Mouse (Mus musculus): ENCODE data around the gene Gpc6.

The Gpc6 gene

DNA sequence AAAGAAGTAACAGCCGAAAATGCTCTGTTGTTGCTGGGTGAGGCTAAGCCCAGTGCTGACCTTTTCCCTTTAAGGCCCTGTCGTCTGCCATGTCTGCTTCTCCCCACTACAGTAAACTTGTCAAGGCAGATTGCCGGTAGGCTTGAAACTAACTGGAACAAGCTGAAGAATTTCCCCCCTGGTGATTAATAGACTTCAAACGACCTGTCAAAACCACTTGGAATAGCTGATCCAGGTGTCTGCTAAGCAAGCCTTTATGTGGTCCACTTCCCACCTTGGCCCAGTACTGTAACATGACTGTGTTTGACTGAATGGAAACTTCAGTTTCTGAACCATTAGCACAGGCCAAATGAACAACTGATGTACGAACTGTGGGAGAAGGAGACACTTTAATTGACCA is 856.6 kb downstream of the Gpc6 start:
- no peak for DNase-seq (ENCODE audit: extremely low read depth, low read depth, low spot score)

- no peak for DNase-seq (ENCODE audit: extremely low read depth, low read depth, low spot score)
Measured at GRCm38 (mm10) chr14:117783671-117784262, 858.7 kb downstream of the Gpc6 start.

DNA sequence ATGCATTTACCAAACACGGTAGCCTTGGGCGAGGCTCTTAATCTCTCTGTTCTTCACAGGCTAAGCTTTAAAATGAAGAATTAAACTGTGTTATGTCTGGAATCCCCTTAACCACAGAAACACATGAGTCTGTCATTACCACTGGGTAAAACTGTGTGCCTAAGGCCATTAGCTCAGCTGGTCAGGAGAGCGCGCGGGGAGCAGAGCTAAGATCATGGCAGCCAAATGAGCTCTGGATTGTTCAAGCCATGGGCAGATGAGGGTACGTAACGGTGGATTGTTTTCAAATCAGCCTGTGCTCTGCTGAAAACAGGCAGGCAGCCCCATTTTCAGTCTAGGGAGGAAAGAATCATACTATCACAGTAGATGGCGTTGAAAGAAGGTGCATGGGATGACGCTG is 859.8 kb downstream of the Gpc6 start:
- DNase-seq (ENCODE audit: extremely low read depth, low read depth, low spot score): no peak

- no peak for DNase-seq (ENCODE audit: extremely low read depth, low read depth, low spot score)
Measured at GRCm38 (mm10) chr14:117785507-117786085, 860.5 kb downstream of the Gpc6 start.

- DNase-seq (ENCODE audit: extremely low read depth, low read depth, low spot score): no peak
Measured at GRCm38 (mm10) chr14:117786647-117787046, 861.5 kb downstream of the Gpc6 start.

GRCm38 (mm10) chr14:117794874-117795273 is 869.8 kb downstream of the Gpc6 start:
- DNase-seq (ENCODE audit: extremely low read depth, low read depth, low spot score): no peak

DNA sequence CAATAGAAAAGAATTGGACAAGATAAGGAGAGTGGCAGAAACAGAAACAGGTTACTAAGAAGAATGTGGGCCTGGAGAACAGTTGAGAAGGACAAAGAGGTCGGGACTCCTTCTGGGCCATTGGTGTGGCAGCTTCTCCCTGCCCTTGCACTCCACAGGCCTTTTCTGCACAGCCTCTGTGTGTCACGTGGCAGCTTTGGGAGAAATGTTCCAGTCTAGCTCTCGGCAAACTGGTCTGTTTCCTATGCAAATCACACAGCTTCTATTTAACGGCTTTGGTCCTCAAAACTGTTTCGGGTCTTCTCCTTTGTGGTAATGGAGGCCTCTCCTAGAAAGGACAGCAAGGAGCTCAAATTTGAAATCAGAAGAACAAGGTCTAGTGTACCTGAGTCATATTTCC is 871.5 kb downstream of the Gpc6 start:
- no peak for DNase-seq (ENCODE audit: extremely low read depth, low read depth, low spot score)

DNA sequence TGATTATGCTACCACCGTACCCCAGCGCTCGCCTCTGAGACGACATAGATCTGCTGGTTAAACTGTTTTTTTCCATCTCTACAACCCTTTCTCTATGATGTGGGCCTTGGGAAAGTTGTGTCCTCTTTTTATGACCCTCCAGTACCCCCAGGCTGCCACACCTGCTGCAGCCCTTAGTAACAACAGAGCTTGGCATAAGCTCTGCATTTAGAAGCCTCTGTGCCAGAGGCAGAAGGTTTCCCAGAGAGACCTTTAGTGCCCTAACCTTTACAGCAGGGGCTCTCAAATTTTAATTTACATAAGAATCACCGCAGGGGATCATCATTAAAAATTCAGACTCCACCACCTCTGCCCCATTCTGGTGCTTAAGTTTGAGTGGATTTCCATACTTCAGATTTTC is 875.3 kb downstream of the Gpc6 start:
- no peak for DNase-seq (ENCODE audit: extremely low read depth, low read depth, low spot score)

DNA sequence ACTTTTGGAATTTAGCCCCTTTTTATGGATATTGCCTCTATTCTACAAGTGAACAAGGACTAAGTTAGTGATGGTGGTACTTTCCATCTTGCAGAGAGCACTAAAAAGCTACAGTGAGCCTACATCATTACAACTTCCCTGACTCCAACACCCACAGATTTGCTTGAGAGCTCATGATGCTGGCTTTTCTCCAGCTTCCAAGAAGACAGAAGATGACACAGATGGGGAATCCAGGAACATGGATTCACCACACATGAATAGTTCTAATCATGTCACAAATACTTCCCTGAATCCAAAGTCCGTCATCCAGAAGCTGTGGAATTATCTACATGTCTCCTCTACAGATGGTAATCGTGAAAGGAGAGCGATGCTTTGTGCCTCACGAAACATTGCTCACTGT is 882.7 kb downstream of the Gpc6 start:
- DNase-seq (ENCODE audit: extremely low read depth, low read depth, low spot score): no peak

DNA sequence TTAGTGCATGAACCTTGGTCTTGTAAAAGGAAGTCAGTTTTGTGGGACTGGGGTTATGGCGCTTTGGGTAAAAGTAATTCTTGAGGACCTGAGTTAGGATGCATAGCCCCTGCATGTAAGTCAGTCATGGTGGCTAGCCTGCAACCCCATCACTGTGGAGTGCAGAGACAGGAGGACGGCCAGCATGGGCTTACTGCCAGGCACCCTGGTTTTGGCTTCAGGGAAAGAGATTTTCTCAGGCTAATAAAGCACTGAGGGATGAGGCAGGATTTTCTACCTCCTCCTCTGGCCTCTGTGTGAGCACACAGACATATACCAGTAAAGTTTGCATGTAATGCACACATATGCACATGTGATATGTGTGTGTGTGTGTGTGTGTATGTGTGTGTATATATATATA is 883.2 kb downstream of the Gpc6 start:
- DNase-seq (ENCODE audit: extremely low read depth, low read depth, low spot score): no peak

DNA sequence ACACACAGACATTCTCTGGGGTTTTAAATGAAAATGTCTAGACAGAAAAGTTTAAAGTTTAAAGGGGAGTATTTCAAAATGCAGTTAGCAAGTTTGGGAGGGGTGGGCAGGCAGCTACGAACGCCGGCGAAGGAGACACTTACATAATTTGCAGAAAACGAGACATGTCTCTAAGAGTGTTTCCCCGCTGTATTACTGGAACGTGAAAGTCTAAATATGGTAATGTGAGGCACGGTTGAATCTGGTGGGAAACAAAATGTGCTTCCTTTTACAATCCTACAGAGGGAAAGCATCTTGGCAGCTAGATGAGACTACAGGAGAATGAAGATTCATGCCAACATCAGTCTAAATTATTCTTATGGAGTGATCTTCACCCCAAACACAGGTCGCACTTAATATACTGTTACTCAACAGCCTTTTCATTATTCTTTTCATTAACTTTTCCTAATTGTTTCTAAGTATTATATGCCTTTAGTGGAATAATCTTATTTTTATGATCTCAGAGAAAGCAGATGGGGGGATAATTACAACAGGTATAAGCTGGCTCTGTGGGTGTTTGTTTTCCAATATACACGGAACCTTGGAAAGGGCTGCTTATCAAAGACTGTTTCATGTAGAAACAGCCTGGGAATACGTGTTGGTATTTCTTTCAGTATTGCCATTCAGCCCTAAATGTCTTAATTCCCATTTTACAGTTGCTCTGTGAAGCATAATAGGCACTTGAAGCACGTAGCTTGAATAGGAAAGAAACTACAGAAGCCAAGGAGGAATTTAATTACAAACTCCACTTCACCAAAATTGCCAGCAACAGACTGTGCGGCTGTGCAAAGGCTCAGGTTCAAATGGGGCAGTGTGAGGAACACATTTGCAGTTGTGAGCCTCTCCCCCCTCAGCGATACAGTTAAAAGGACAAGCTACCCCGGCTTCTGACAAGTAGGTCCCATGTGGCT is 885.5 kb downstream of the Gpc6 start:
- no peak for DNase-seq (ENCODE audit: extremely low read depth, low read depth, low spot score)

- DNase-seq (ENCODE audit: extremely low read depth, low read depth, low spot score): no peak
Measured at GRCm38 (mm10) chr14:117813473-117813872, 888.4 kb downstream of the Gpc6 start.

DNA sequence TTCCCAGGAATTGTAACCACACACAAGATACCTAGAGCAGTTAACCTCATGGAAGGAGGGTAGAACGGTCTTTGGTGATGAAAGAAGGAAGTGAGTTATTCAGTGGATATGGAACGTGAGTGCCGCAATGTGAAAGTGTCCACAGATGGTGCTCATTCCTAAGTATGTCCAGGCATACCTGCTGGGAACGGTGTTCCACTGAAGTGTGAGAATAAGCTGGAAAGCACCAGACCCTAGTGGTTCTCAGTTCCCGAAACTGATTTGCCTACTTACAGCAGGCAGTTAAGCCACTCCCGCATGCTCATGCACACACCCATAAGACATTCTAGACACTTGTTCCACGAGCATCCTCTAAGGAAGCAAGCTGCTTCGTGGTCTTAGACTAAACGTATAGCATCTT is 890.9 kb downstream of the Gpc6 start:
- no peak for DNase-seq (ENCODE audit: extremely low read depth, low read depth, low spot score)

- no peak for DNase-seq (ENCODE audit: extremely low read depth, low read depth, low spot score)
Measured at GRCm38 (mm10) chr14:117816706-117817105, 891.6 kb downstream of the Gpc6 start.

- no peak for DNase-seq (ENCODE audit: extremely low read depth, low read depth, low spot score)
Measured at GRCm38 (mm10) chr14:117817196-117817595, 892.1 kb downstream of the Gpc6 start.

DNA sequence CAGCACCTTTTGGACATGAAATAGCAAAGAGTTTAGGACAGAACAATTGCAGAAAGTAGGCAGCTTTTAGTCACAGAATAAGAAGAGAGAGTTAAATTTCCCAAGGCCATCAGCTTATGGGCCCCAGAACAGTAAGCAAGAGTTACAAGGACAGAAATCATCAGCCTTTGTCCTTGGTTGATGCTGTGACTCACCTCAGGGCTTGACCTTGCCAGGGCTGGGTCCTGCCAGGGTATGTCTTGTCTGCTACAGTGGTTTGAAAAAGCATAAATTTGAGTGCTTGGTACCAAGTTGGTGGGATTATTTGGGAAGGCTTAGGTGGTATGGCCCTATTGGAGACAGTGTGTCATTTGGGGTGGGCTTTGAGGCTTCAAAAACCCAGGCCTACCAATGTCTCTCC is 899.4 kb downstream of the Gpc6 start:
- no peak for DNase-seq (ENCODE audit: extremely low read depth, low read depth, low spot score)

DNA sequence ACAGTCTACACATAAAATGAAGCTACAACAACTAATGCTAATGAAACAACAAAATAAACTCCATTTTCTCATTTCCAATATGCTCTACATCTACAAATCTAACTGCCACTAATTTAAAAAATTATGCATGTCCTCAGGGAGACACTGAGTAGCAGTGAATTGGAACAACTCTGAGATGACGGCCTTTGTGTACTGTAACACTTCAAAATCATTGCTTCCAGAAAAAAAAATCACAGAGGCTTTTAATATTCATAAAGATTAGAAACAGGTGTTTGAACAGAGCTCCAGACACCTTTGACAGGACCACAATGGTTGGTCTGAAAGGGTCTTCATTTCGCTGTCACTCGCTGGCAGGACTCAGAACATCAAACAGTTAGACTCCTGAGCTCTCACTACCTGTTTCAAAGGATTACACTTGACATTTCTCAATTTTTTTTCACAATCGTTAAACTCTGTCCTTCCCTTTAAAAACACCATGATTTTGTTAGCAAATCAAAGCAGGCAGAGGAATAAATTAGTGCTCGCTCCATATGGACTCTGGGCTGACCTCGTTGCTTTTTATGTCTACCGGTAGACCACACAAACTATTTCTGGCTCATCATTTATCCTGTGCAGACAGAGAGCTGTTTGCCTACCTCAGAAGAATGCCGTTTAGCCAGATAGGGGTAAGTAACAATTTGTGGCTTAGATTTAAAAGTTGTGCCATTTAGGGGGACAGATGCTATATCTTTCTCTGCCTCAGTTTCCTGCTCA is 901.4 kb downstream of the Gpc6 start:
- DNase-seq (ENCODE audit: extremely low read depth, low read depth, low spot score): no peak

DNA sequence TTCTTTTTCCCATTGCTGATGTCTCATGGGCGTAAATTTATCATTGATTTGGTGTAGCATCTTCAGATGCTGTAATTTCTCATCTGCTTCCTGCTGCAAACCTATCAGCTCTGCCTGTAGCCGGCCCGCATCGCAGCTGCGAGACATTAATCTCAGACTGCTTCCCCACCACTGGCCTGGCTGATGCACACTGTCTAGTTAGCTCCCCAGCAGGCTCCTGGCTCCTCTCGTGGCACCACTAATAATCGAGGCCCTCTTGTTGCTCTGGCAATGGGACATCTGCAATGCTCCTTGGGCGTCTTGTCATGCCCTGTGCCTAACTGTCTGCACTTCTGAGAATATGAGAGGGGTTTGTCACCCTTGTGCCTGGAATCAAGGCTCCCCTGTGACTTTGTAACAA is 906.2 kb downstream of the Gpc6 start:
- DNase-seq (ENCODE audit: extremely low read depth, low read depth, low spot score): no peak

- DNase-seq (ENCODE audit: extremely low read depth, low read depth, low spot score): no peak
Measured at GRCm38 (mm10) chr14:117831731-117832130, 906.6 kb downstream of the Gpc6 start.

DNA sequence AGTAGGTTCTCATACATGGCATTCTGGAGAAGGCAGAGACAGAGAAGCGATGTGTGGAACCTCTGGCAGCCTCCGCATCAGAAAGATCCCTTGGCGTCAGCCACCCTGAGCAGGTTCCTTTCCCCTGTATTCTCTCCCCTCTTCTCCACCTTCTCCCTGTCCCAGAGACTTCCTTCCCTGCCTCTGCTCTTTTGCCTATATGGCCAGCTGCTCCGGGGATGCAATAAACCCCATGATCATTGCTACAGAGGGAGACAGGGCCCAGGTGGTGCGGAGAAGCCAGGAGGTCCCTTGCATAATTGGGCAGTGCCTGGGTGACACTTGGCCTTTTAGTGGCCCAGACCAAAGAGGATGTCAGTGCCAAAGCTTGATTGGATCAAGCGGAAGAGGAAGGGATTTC is 910.4 kb downstream of the Gpc6 start:
- DNase-seq (ENCODE audit: extremely low read depth, low read depth, low spot score): no peak

DNA sequence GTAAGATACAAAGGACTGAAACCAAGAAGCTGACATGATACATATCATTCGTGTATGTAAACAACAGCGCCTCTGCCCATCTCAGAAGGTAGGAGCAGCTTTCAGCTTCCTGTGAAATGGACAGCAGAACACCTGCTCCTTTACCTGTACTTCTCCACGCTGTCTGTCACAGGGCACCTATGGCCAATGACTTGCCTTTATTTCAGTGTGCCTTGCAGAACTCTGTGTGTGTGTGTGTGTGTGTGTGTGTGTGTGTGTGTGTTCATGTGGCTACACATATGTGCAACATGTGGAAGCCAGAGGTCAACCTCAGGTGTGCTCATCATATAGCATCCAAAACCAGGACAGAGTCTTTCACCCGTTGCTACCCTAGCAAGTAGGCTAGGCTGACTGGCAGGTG is 911.9 kb downstream of the Gpc6 start:
- DNase-seq (ENCODE audit: extremely low read depth, low read depth, low spot score): no peak

Data from fat pad, adult 2 months (tissue).